Mouse (Mus musculus) heart, postnatal 0 days (tissue): Measurements from ENCODE around the gene Nrxn3.

Experiments used
- CTCF ChIP-seq: IDR thresholded peaks from 2 replicates; pipeline ENCODE4 v1.5.1; 2016; ENCODE audit warnings: antibody characterized with exemption, control low read depth, low read depth
- EP300 ChIP-seq: IDR thresholded peaks from 2 replicates; pipeline ENCODE4 v1.6.1; 2016; ENCODE audit warnings: antibody characterized with exemption, low read depth

- TF ChIP-seq CTCF, result no peak
- TF ChIP-seq EP300, result no peak
Measured at GRCm38 (mm10) chr12:89258879-89259278, 536.2 kb downstream of the Nrxn3 start.
